Mouse (Mus musculus) embryonic facial prominence, embryonic 14.5 days (tissue): ENCODE measurements at regions not wholly inside any gene's neighbourhood (a gene's known extent, or its start where the extent isn't known, plus 50 kb on each side); places are given as distances from the start of the nearest gene placed in this dataset.

Source experiments
- ATAC-seq: fragments of 200-750 bp; cut with Nextera tagmentation; 2 replicates; pipeline ENCODE4 v1.8.0; 2017; ENCODE audit warnings: low read depth, moderate number of reproducible peaks, moderate TSS enrichment
- DNase-seq: peaks from one replicate; pipeline ENCODE4 v3.0.0-alpha.2; 2015; ENCODE audit warnings: low spot score
- H3K27ac ChIP-seq: fragments of 300-500 bp; sonication (generic); replicated peaks from 2 replicates; pipeline ENCODE4 v1.5.1; 2014; ENCODE audit warnings: low read depth, mild to moderate bottlenecking, low read length, moderate library complexity
- H3K27me3 ChIP-seq: fragments of 300-500 bp; sonication (generic); replicated peaks from 2 replicates; pipeline ENCODE4 v1.6.1; 2014; ENCODE audit warnings: low read length; ENCODE audit not compliant: control insufficient read depth, insufficient read depth
- H3K36me3 ChIP-seq: fragments of 300-500 bp; sonication (generic); 2 replicates; pipeline ENCODE4 v1.6.1; 2014; ENCODE audit warnings: low read length, mixed read lengths; ENCODE audit not compliant: control insufficient read depth, insufficient read depth
- H3K4me1 ChIP-seq: fragments of 300-500 bp; sonication (generic); 2 replicates; pipeline ENCODE4 v1.6.1; 2014; ENCODE audit warnings: antibody characterized with exemption, low read length; ENCODE audit not compliant: control insufficient read depth, insufficient read depth
- H3K4me2 ChIP-seq: fragments of 300-500 bp; sonication (generic); 2 replicates; pipeline ENCODE4 v1.6.1; 2014; ENCODE audit warnings: low read depth, mild to moderate bottlenecking, low read length, moderate library complexity, mixed read lengths
- H3K4me3 ChIP-seq: fragments of 300-500 bp; sonication (generic); 2 replicates; pipeline ENCODE4 v1.5.1; 2014; ENCODE audit warnings: low read depth, mild to moderate bottlenecking, low read length
- H3K9ac ChIP-seq: fragments of 300-500 bp; sonication (generic); 2 replicates; pipeline ENCODE4 v1.6.1; 2014; ENCODE audit warnings: low read depth, mild to moderate bottlenecking, low read length, moderate library complexity, mixed read lengths
- H3K9me3 ChIP-seq: fragments of 300-500 bp; sonication (generic); 2 replicates; pipeline ENCODE4 v1.6.1; 2016; ENCODE audit warnings: low read length; ENCODE audit not compliant: control insufficient read depth
- WGBS: fragments of 180-500 bp; shearing (Covaris S2); extraction: QIAGEN DNeasy Blood & Tissue Kit; methylation state at CpG from one replicate; pipeline ENCODE4 v1.1.7; 2014; 5-methylcytosine and 5-hydroxymethylcytosine counted together

GRCm38 (mm10) chr15:55966780-55967179 is 1510.6 kb downstream of the Slc22a22 start:
- Histone ChIP-seq H3K27ac (no peak overlapping the region), H3K4me3 (no peak overlapping the region), H3K4me1 (no peaks in the 10 kb centered on the region), H3K36me3 (no peaks in the 10 kb centered on the region), H3K4me2 (no peak overlapping the region), H3K9me3 (no peaks in the 10 kb centered on the region), H3K9ac (no peak overlapping the region), H3K27me3 (no peaks in the 10 kb centered on the region)
- DNase-seq (peak; percentile 83), ATAC-seq (peak; percentile 95)
- 21% methylated on average over 2 of the region's 2 CpGs for WGBS

DNA sequence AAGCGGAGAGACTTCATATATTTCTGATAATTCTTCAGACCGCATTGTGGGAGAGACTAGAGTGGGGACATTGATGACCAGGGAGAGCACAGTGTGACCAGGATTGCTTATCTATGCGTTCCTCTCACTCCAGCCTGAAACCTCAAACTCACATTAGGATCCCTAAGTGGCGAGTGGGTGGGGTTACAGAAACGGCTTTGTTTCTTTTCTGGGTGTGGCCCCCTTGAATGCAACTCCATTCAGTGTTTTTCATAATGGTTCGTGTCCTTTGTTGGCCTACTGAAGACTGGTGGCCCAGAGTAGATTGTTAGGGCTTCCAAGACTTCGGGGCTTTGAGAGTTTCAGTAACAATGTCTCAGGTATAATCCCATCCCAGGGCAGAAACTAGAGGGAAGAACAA is 1512.1 kb downstream of the Slc22a22 start:
- Histone ChIP-seq H3K4me2 (no peak overlapping the region), H3K27ac (no peak overlapping the region), H3K27me3 (no peaks in the 10 kb centered on the region), H3K36me3 (no peaks in the 10 kb centered on the region), H3K4me1 (no peaks in the 10 kb centered on the region), H3K9ac (no peak overlapping the region), H3K4me3 (no peak overlapping the region), H3K9me3 (no peaks in the 10 kb centered on the region)
- DNase-seq (no peak), ATAC-seq (no peak)
- 74% methylated on average over 7 of the region's 7 CpGs for WGBS

DNA sequence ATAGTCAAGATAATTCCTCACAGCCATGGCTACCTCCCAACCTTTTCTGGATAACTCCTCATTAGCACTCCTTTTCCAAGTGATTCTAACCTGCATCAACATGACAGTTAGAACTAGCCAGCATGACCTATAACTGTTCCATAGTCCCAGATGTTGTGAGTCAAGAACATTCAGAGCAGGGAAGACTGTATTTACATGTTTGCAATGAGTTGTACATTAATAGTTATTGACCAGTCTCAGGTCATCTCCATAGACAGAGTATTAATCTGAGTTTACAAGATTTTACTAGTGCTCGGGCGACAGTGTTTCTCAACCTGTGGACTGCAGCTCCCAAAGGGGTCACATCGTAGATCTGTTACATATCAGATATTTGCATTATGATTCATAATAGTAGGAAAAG is 1515.3 kb downstream of the Slc22a22 start:
- Histone ChIP-seq H3K4me3 (no peak overlapping the region), H3K27me3 (no peaks in the 10 kb centered on the region), H3K4me2 (no peak overlapping the region), H3K9ac (no peak overlapping the region), H3K4me1 (no peaks in the 10 kb centered on the region), H3K36me3 (no peaks in the 10 kb centered on the region), H3K27ac (no peak overlapping the region), H3K9me3 (no peaks in the 10 kb centered on the region)
- ATAC-seq (no peak), DNase-seq (no peak)
- 91% methylated on average over 3 of the region's 3 CpGs for WGBS
